Mouse (Mus musculus): Measurements from ENCODE around the gene 2810021J22Rik. TPM values are rescaled to one million over a fixed set of nuclear protein-coding genes. Genes with fewer than 3 reads are reported as not detected.
"Not testable (repeated sequence)": the region's sequence is repeated elsewhere in the genome, so short reads cannot be mapped to it uniquely, and the experiment has no call there.

2810021J22Rik gene
- polyA plus RNA-seq (2014; fragmentation: Nextera tagmentation; extraction: Ambion mirVana), result 10.4 and 11.2 TPM in 2 replicates

DNA sequence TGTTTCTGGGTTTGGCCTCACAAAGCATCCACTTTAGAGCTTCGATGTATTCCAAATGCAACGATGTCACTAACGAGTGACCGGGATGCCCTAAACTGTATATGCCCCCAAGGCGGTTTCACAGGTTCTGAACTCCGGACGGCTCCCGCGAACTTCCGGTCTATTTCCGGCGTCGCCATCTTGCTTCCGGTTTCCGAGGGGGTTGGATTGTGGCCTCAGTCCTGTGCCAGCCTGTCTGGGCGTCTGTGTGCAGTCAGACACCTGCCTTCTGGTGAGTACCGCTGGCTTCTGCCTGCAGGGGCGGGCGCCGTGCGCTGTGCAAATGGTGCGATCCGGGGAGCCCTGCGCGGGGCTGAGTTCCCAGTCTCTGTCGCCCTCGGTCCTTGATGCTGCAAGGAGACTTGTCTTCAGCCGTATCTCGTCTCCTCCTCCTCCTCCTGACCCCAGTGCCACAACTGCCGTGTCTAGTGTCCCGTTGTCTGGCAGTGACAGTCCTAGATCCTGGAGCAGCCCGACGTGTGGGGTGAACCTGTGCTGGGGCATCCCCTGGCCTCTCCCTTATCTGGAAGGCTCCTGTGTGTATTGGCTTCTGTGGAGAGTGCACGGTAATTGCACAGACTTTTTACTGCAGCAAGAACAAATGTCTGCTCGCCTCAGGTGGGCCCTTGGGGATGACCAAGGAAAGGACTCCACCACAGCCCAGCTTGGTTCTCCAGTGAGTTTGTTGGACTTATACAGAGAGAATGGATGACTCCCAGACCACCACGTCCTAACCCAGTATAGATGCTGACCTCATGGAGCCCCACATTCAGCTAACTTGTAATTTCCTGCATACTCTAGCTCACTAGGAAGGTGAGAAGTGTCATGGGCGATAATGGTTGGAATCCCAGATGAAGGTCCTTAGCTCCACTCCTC, at the start of gene 2810021J22Rik:
Gene 2810021J22Rik (plus strand): TSS at position 178 of the 915 bp plus-strand sequence.
- no peaks in the 10 kb centered on the region for H3K27me3 ChIP-seq (ENCODE audit: control insufficient read depth, insufficient read depth, low read length)
- H3K27ac ChIP-seq (replicated peaks; ENCODE audit: low read depth, low read length), result peak within 1 kb of the TSS; percentile 20; the same call in 1 of the 2 replicates
- no peaks in the 10 kb centered on the region for H3K4me1 ChIP-seq (ENCODE audit: control insufficient read depth, insufficient read depth, low read length)
- DNase-seq (ENCODE audit: low spot score), result peak; percentile 88
- ATAC-seq (replicated peaks; ENCODE audit: insufficient number of reproducible peaks, low FRiP score, low TSS enrichment, low read depth), result peak; percentile 86
- H3K4me2 ChIP-seq (ENCODE audit: low read depth, low read length), result peak within 1 kb of the TSS; percentile 80
- 6% methylated on average over 37 of the region's 37 CpGs for WGBS
- no peaks in the 10 kb centered on the region for H3K9me3 ChIP-seq (replicated peaks; ENCODE audit: control insufficient read depth, low read length)
- H3K4me3 ChIP-seq (ENCODE audit: low read depth, low read length), result peak within 1 kb of the TSS; percentile 76
- peak within 1 kb of the TSS; percentile 83 for H3K9ac ChIP-seq (replicated peaks; ENCODE audit: low read length)
- no peaks in the 10 kb centered on the region for H3K36me3 ChIP-seq (replicated peaks; ENCODE audit: control insufficient read depth, insufficient read depth, low read depth, low read length)

- not testable (repeated sequence) for H3K36me3 ChIP-seq (replicated peaks; ENCODE audit: control insufficient read depth, insufficient read depth, low read depth, low read length); DNase-seq (ENCODE audit: low spot score)
These were observed 38.1 kb upstream of the 2810021J22Rik start, which contains the start of gene Olfr312 for GRCm38 (mm10) chr11:58828937-58829336. TSS of gene Olfr312 (plus strand) at chr11:58829237.

DNA sequence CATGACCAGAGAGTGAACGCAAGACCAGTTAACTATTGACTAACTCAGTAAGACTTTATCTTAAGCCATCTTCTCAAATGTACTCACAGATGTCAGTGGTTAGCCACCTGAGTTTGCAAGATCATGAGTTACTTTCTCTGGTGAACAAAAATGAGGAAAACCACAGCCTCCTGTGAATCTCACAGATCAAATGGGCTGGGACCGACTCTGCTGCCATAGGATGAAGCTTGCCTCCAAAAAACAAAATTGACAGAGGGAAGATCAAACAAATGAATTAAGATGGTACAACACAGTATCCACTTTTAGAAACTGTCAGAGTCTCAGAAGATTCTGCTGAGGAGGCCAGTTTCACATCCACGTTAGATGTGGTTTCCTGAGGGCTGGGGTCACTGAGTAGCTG, 37.3 kb upstream of the 2810021J22Rik start:
- Histone ChIP-seq H3K4me1 (ENCODE audit: control insufficient read depth, insufficient read depth, low read length) (no peaks in the 10 kb centered on the region), H3K27ac (replicated peaks; ENCODE audit: low read depth, low read length) (no peak overlapping the region), H3K4me2 (ENCODE audit: low read depth, low read length) (no peak overlapping the region), H3K9me3 (replicated peaks; ENCODE audit: control insufficient read depth, low read length) (no peaks in the 10 kb centered on the region), H3K4me3 (ENCODE audit: low read depth, low read length) (no peak overlapping the region), H3K27me3 (ENCODE audit: control insufficient read depth, insufficient read depth, low read length) (no peaks in the 10 kb centered on the region), H3K36me3 (replicated peaks; ENCODE audit: control insufficient read depth, insufficient read depth, low read depth, low read length) (no peaks in the 10 kb centered on the region), H3K9ac (replicated peaks; ENCODE audit: low read length) (no peak overlapping the region)
- DNase-seq (ENCODE audit: low spot score), result no peak
- 85% methylated on average over 3 of the region's 3 CpGs for WGBS
- ATAC-seq (replicated peaks; ENCODE audit: insufficient number of reproducible peaks, low FRiP score, low TSS enrichment, low read depth), result no peak

More at GRCm38 (mm10) chr11:58828937-58829336, 38.1 kb upstream of the 2810021J22Rik start, which contains the start of gene Olfr312:
- H3K4me3 ChIP-seq (ENCODE audit: low read depth, low read length); H3K9me3 ChIP-seq (replicated peaks; ENCODE audit: control insufficient read depth, low read length); ATAC-seq (replicated peaks; ENCODE audit: insufficient number of reproducible peaks, low FRiP score, low TSS enrichment, low read depth); H3K4me1 ChIP-seq (ENCODE audit: control insufficient read depth, insufficient read depth, low read length); H3K27ac ChIP-seq (replicated peaks; ENCODE audit: low read depth, low read length); H3K4me2 ChIP-seq (ENCODE audit: low read depth, low read length); H3K27me3 ChIP-seq (ENCODE audit: control insufficient read depth, insufficient read depth, low read length); H3K9ac ChIP-seq (replicated peaks; ENCODE audit: low read length): not testable (repeated sequence)

DNA sequence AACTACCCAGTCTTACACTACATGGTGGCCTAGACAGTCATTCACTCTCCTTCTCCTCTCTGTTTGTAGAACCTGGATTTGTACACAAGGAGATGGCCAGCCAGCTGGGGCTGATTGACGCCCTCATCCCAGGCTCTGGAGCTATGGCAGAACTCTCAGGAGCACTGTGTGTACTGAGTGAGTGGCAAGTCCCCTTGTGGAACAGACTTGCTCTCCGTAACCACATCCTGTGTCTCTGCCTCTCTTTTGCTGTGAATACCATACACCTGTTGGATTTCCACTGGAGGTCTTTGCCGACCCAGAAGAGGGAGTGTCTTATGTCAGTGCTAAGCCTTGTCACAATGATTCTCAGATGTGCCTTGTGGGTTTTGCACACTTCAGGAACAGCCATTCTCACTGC, 34.5 kb upstream of the 2810021J22Rik start:
- not testable (repeated sequence) for ATAC-seq (replicated peaks; ENCODE audit: insufficient number of reproducible peaks, low FRiP score, low TSS enrichment, low read depth); DNase-seq (ENCODE audit: low spot score)
- 77% methylated on average over 3 of the region's 3 CpGs for WGBS

GRCm38 (mm10) chr11:58838951-58839350, 28.1 kb upstream of the 2810021J22Rik start, which contains the start of gene Olfr311:
TSS of gene Olfr311 (plus strand) at chr11:58839251.
- H3K27ac ChIP-seq (replicated peaks; ENCODE audit: low read depth, low read length); ATAC-seq (replicated peaks; ENCODE audit: insufficient number of reproducible peaks, low FRiP score, low TSS enrichment, low read depth); H3K4me1 ChIP-seq (ENCODE audit: control insufficient read depth, insufficient read depth, low read length): not testable (repeated sequence)

More for the DNA sequence above, 34.5 kb upstream of the 2810021J22Rik start:
- H3K36me3 ChIP-seq (replicated peaks; ENCODE audit: control insufficient read depth, insufficient read depth, low read depth, low read length); H3K4me1 ChIP-seq (ENCODE audit: control insufficient read depth, insufficient read depth, low read length); H3K27me3 ChIP-seq (ENCODE audit: control insufficient read depth, insufficient read depth, low read length); H3K4me2 ChIP-seq (ENCODE audit: low read depth, low read length); H3K27ac ChIP-seq (replicated peaks; ENCODE audit: low read depth, low read length); H3K4me3 ChIP-seq (ENCODE audit: low read depth, low read length); H3K9me3 ChIP-seq (replicated peaks; ENCODE audit: control insufficient read depth, low read length); H3K9ac ChIP-seq (replicated peaks; ENCODE audit: low read length): not testable (repeated sequence)

DNA sequence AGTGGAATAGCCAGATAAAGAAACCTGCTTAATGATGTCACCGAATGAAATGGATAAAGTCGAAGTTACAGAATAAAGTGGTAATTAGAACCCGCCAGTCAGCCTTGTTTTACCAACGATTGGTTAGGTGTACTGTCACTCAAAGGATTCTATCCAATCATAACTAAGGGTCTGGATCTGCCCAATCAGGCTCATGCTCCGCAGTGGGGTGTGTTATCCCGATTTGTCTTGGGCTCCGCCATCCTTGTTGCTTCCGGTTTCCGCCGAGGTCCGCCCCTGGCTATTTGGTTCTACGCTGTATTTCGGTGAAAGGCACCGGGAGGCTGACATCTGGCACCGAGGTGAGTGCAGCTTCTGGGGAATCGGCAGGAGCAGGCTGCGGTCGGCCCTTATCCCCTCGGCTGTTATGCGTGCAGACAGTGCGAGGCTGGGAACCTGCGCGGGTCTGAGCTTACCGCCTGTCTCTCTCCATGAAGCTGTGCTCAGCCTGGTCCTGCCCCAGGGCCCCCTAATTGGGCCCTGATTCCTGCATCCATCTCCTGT, 20.0 kb upstream of the 2810021J22Rik start, which contains the start of gene Gm12258:
Gene Gm12258 (plus strand): TSS at position 240 of the 543 bp plus-strand sequence.
- WGBS, result under 1% methylated on average over 24 of the region's 24 CpGs
- peak; percentile 99 for ATAC-seq (replicated peaks; ENCODE audit: insufficient number of reproducible peaks, low FRiP score, low TSS enrichment, low read depth)

More at GRCm38 (mm10) chr11:58838951-58839350, 28.1 kb upstream of the 2810021J22Rik start, which contains the start of gene Olfr311:
- not testable (repeated sequence) for H3K9ac ChIP-seq (replicated peaks; ENCODE audit: low read length); DNase-seq (ENCODE audit: low spot score); H3K4me3 ChIP-seq (ENCODE audit: low read depth, low read length); H3K36me3 ChIP-seq (replicated peaks; ENCODE audit: control insufficient read depth, insufficient read depth, low read depth, low read length); H3K27me3 ChIP-seq (ENCODE audit: control insufficient read depth, insufficient read depth, low read length); H3K4me2 ChIP-seq (ENCODE audit: low read depth, low read length); H3K9me3 ChIP-seq (replicated peaks; ENCODE audit: control insufficient read depth, low read length)

DNA sequence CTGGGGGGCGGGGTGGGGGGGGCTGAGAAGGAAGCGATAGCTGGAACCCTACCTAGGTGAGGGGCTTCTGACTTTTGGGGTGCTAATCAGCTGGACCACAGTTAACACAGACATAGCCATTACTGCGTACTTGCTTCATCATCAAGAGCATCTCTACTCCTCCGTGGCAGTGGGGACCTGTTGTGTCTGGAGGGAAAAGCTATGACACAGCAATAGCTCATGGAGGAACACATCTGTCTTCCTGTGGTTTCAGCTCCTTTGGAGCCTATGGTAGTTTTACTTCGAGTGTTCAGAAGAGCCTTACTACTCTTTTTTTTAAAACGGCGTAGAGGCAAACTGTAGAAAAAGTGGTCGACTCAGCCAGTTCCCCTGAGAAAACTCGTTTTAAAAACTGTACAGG, 19.4 kb upstream of the 2810021J22Rik start:
- Histone ChIP-seq H3K9me3 (replicated peaks; ENCODE audit: control insufficient read depth, low read length) (no peaks in the 10 kb centered on the region), H3K4me3 (ENCODE audit: low read depth, low read length) (peak overlapping the region; percentile 72), H3K27me3 (ENCODE audit: control insufficient read depth, insufficient read depth, low read length) (no peaks in the 10 kb centered on the region), H3K4me1 (ENCODE audit: control insufficient read depth, insufficient read depth, low read length) (no peaks in the 10 kb centered on the region), H3K27ac (replicated peaks; ENCODE audit: low read depth, low read length) (no peak overlapping the region), H3K4me2 (ENCODE audit: low read depth, low read length) (peak overlapping the region; percentile 81), H3K36me3 (replicated peaks; ENCODE audit: control insufficient read depth, insufficient read depth, low read depth, low read length) (peaks cover 3% of the 10 kb centered on the region; the same call in 1 of the 2 replicates), H3K9ac (replicated peaks; ENCODE audit: low read length) (peak overlapping the region; percentile 78)
- WGBS, result 50% methylated on average over 9 of the region's 9 CpGs
- ATAC-seq (replicated peaks; ENCODE audit: insufficient number of reproducible peaks, low FRiP score, low TSS enrichment, low read depth) (no peak; the same call in 1 of the 2 replicates), DNase-seq (ENCODE audit: low spot score) (no peak)

More for the DNA sequence above, 20.0 kb upstream of the 2810021J22Rik start, which contains the start of gene Gm12258:
- peaks cover 3% of the 10 kb centered on the region; the same call in 1 of the 2 replicates for H3K36me3 ChIP-seq (replicated peaks; ENCODE audit: control insufficient read depth, insufficient read depth, low read depth, low read length)
- H3K4me3 ChIP-seq (ENCODE audit: low read depth, low read length), result peak within 1 kb of the TSS; percentile 72
- H3K9ac ChIP-seq (replicated peaks; ENCODE audit: low read length), result peak within 1 kb of the TSS; percentile 78
- H3K4me2 ChIP-seq (ENCODE audit: low read depth, low read length), result peak within 1 kb of the TSS; percentile 81
- peak; percentile 97 for DNase-seq (ENCODE audit: low spot score)
- H3K4me1 ChIP-seq (ENCODE audit: control insufficient read depth, insufficient read depth, low read length), result no peaks in the 10 kb centered on the region
- H3K27ac ChIP-seq (replicated peaks; ENCODE audit: low read depth, low read length), result no peak within 1 kb of the TSS
- H3K9me3 ChIP-seq (replicated peaks; ENCODE audit: control insufficient read depth, low read length), result no peaks in the 10 kb centered on the region
- no peaks in the 10 kb centered on the region for H3K27me3 ChIP-seq (ENCODE audit: control insufficient read depth, insufficient read depth, low read length)

Measured in embryonic facial prominence, embryonic 11.5 days (tissue).